Mouse (Mus musculus): Measurements from ENCODE around the gene Iqsec1.

- no peak for TF ChIP-seq TAL1 (conservative IDR thresholded peaks at IDR 0.05; ENCODE audit: low read depth, low read length)
- TF ChIP-seq CTCF (IDR thresholded peaks at IDR 0.05; ENCODE audit: low read depth, low read length): no peak
- no peak for TF ChIP-seq GATA1 (IDR thresholded peaks at IDR 0.05; ENCODE audit: borderline replicate concordance, low read length)
Measured at GRCm38 (mm10) chr6:90871581-90871980, 116.9 kb downstream of the Iqsec1 start.
